Mouse (Mus musculus) ES-E14 (cell line): ENCODE measurements around the gene Zdhhc17. TPM values are rescaled to one million over a fixed set of nuclear protein-coding genes. Genes with fewer than 3 reads are reported as not detected.

Experiments
- DNase-seq: peaks from one replicate; pipeline ENCODE4 v3.0.0-alpha.2; 2013; ENCODE audit warnings: low read depth, low spot score
- H3K27ac ChIP-seq: 2 replicates; pipeline ENCODE4 v1.5.1; 2012; ENCODE audit warnings: low read depth, mild to moderate bottlenecking, low read length, moderate library complexity, mixed read lengths; ENCODE audit not compliant: poor library complexity, insufficient read depth, severe bottlenecking
- H3K36me3 ChIP-seq: 2 replicates; pipeline ENCODE4 v1.6.1; 2012; ENCODE audit warnings: mild to moderate bottlenecking, low read length, moderate library complexity, mixed read lengths; ENCODE audit not compliant: control insufficient read depth, poor library complexity, insufficient read depth, severe bottlenecking
- H3K4me1 ChIP-seq, 2 experiments: fragments of 150-350 bp in 1 of 2; sonication (generic) in 1 of 2; 2 replicates each; pipeline ENCODE4 v1.6.1; 2012; ENCODE audit warnings: low read length in 2 of 2, mild to moderate bottlenecking in 1 of 2, mixed read lengths in 1 of 2; ENCODE audit not compliant: control insufficient read depth in 2 of 2, insufficient read depth in 2 of 2, poor library complexity in 1 of 2
- H3K4me3 ChIP-seq, 2 experiments: fragments of 150-350 bp in 1 of 2; sonication (generic) in 1 of 2; 2 replicates each; pipeline ENCODE4 v1.5.1; 2012; ENCODE audit warnings: low read length in 2 of 2, low read depth in 1 of 2, mild to moderate bottlenecking in 1 of 2, mixed read lengths in 1 of 2; ENCODE audit not compliant: insufficient read depth in 1 of 2, poor library complexity in 1 of 2, severe bottlenecking in 1 of 2
- H3K9ac ChIP-seq: 2 replicates; pipeline ENCODE4 v1.6.1; 2012; ENCODE audit warnings: low read depth, mild to moderate bottlenecking, low read length, mixed read lengths; ENCODE audit not compliant: poor library complexity, insufficient read depth, severe bottlenecking
- H3K9me3 ChIP-seq: fragments of 150-350 bp; sonication (generic); 2 replicates; pipeline ENCODE4 v1.6.1; 2012; ENCODE audit warnings: low read depth, mild to moderate bottlenecking, low read length; ENCODE audit not compliant: control insufficient read depth, insufficient read depth
- CHD2 ChIP-seq: IDR thresholded peaks from 2 replicates; pipeline ENCODE4 v1.6.1; 2014; ENCODE audit warnings: mild to moderate bottlenecking, low read depth, low read length, inconsistent platforms
- HCFC1 ChIP-seq: IDR thresholded peaks from 2 replicates; pipeline ENCODE4 v1.6.1; 2012; ENCODE audit warnings: low read length, inconsistent platforms, borderline replicate concordance; ENCODE audit not compliant: insufficient read depth
- MAFK ChIP-seq: IDR thresholded peaks from 2 replicates; pipeline ENCODE4 v1.6.1; 2014; ENCODE audit warnings: mild to moderate bottlenecking, low read depth, low read length, inconsistent platforms; ENCODE audit not compliant: insufficient read depth
- ZC3H11A ChIP-seq: IDR thresholded peaks from 2 replicates; pipeline ENCODE4 v1.6.1; 2012; ENCODE audit warnings: low read depth, mild to moderate bottlenecking, inconsistent platforms, low read length, borderline replicate concordance
- ZNF384 ChIP-seq: IDR thresholded peaks from 2 replicates; pipeline ENCODE4 v1.6.1; 2012; ENCODE audit warnings: low read depth, low read length, inconsistent platforms
- in situ Hi-C, 2 experiments: fragments of 600-800 bp; cut with MboI; formaldehyde crosslinking; loops; one replicate each; pipeline ENCODE4 v1.15.1; 2025; ENCODE audit warnings: low sequenced_read_pairs in 2 of 2, inconsistent platforms in 1 of 2; ENCODE audit not compliant: unreplicated experiment in 2 of 2
- total RNA-seq: library from RNA; depleted of rRNA; stranded (reverse); fragments of 300-350 nt; gene quantifications from 2 replicates; pipeline ENCODE4 v1.2.3, GENCODE M21; 2012

Zdhhc17 gene
- total RNA-seq, 1 experiment: 26.2 TPM

DNA sequence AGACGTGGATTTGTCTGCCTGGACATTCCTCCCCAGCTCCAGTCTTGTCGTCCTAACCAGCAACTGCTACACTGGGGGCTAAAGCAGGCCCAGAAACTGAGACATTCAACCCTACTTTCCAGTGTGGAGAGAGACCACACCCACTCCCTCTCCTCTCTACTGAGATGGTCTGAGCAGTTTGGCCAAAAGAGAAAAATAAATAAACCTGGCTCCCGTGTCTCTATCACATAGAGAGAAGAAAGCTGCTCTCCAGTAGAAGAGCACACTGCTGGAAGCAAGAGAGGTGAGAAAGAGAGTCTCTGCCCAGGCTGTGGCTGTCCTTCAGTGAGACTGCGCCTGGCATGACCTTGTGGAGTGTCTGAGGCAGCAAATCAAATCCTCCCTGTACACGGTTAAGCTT is 10.7 kb downstream of the Zdhhc17 start:
- DNase-seq: no peak
- Histone ChIP-seq H3K36me3 (peaks cover 2% of the 10 kb centered on the region), H3K27ac (no peak overlapping the region), H3K9me3 (peaks cover 21% of the 10 kb centered on the region), H3K4me1 (no peaks in the 10 kb centered on the region), H3K4me3 (no peak overlapping the region), H3K9ac (no peak overlapping the region)
- TF ChIP-seq ZC3H11A: no peak
- TF ChIP-seq HCFC1: no peak
- TF ChIP-seq MAFK: no peak
- TF ChIP-seq CHD2: no peak
- TF ChIP-seq ZNF384: no peak
- in situ Hi-C loops: no loop called here

DNA sequence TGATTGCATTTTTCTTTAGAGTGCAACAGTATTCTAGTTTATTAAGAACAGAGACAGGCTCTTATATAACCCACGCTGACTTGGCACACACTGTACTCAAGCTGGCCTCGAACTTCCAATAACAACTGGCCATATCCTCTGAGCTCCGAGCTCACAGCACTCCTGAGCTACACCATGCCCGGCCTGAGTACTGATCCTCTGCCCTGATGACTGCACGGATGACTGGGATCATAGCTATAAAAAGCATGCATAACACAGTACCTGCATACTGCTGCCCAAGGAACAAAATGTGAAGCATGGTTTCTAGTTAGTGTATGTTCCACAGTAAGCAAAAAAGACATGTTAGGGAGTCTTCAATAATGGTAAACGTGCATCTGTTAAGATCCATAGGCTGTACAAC is 12.8 kb downstream of the Zdhhc17 start:
- in situ Hi-C loops: no loop called here
- no peak overlapping the region for H3K9ac ChIP-seq
- no peak overlapping the region for H3K27ac ChIP-seq
- H3K4me3 ChIP-seq: no peak overlapping the region
- TF ChIP-seq ZC3H11A (no peak), CHD2 (no peak), ZNF384 (no peak), HCFC1 (no peak), MAFK (no peak)
- peaks cover 0 to under 1% of the 10 kb centered on the region in 2 experiments; a peak in 1 of 4 replicates for H3K4me1 ChIP-seq
- H3K9me3 ChIP-seq: peaks cover 12% of the 10 kb centered on the region
- no peaks in the 10 kb centered on the region; the same call in none of the 2 replicates for H3K36me3 ChIP-seq
- no peak for DNase-seq

DNA sequence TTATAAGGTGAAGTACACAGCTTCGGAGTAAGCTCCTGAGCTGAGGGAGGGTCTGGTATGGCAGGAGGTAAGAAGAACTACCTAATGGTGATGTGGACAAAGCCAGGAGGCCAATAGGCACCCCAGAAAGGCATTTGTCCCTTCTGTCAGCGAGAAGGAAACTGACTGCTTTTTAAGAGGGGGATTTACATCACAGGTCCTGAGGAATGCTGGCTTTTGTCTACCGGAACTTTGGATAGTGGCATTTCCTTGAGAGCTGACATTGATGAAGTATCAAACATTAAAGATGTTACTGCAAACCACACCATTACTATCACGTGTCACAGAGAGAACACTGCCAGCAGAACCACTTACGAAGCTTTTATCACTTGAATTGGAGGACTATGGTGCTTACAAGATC is 15.2 kb downstream of the Zdhhc17 start:
- in situ Hi-C loops: no loop called here
- H3K4me3 ChIP-seq: no peak overlapping the region
- TF ChIP-seq CHD2 (no peak), HCFC1 (no peak), ZC3H11A (no peak), ZNF384 (no peak)
- peaks cover 0 to 3% of the 10 kb centered on the region in 2 experiments; a peak in 1 of 4 replicates for H3K4me1 ChIP-seq
- H3K9me3 ChIP-seq: peaks cover 11% of the 10 kb centered on the region
- no peak overlapping the region for H3K9ac ChIP-seq
- no peak overlapping the region for H3K27ac ChIP-seq
- H3K36me3 ChIP-seq: no peaks in the 10 kb centered on the region; the same call in none of the 2 replicates
- DNase-seq: no peak

DNA sequence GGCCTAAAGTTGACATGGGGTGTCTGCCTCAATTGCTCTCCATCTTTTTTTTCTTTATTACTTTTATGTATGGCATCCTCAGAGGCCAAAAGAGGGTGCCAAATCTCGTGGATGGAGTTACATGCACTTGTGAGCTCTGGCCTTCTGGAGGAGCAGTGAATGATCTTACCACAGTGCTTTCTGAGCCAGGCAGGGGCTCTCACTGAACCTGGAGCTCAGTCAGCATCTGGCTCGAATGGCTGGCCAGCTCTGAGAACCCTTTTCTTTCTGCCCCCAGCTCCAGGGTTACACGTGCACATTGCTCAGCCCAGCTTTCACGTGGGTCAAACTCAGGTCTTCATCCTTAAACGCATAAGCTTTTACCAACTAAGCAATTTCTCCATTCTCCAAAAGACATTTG is 16.7 kb downstream of the Zdhhc17 start:
- no peaks in the 10 kb centered on the region for H3K9me3 ChIP-seq
- DNase-seq: no peak
- in situ Hi-C loops: no loop called here
- H3K27ac ChIP-seq: no peak overlapping the region
- H3K4me1 ChIP-seq: peaks cover 0 to 6% of the 10 kb centered on the region in 2 experiments; a peak in 1 of 4 replicates
- TF ChIP-seq ZNF384: no peak
- no peak for TF ChIP-seq ZC3H11A
- TF ChIP-seq HCFC1: no peak
- no peak for TF ChIP-seq CHD2
- no peak for TF ChIP-seq MAFK
- H3K9ac ChIP-seq: no peak overlapping the region
- no peaks in the 10 kb centered on the region for H3K36me3 ChIP-seq
- no peak overlapping the region for H3K4me3 ChIP-seq

DNA sequence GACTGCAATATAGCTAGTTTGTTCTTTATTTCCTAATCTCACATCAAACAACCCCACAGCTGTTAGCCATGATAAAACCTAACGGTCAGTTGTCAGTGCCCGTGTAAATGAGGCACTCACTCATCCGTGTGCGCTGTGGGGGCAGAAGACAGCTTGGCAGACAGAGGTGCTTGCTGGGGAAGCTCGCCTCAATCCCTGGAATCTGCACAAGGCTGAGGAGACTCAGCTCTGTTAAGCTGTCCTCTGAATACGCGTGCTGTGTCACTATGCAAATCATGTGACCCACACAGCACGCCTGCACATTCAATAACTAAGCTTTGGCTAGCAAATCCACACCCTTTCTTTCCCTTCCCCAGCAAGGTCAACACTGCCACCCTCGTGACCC is 17.9 kb downstream of the Zdhhc17 start:
- H3K9me3 ChIP-seq: no peaks in the 10 kb centered on the region

More for the DNA sequence above, 17.9 kb downstream of the Zdhhc17 start:
- no peaks in the 10 kb centered on the region for H3K36me3 ChIP-seq
- TF ChIP-seq MAFK (no peak), ZNF384 (no peak), CHD2 (no peak), HCFC1 (no peak), ZC3H11A (no peak)
- no peak for DNase-seq
- in situ Hi-C loops: no loop called here
- no peak overlapping the region for H3K4me3 ChIP-seq
- no peak overlapping the region for H3K9ac ChIP-seq
- peaks cover 0 to 6% of the 10 kb centered on the region in 2 experiments; a peak in 1 of 4 replicates for H3K4me1 ChIP-seq
- H3K27ac ChIP-seq: no peak overlapping the region
